Mouse (Mus musculus): ENCODE data around the gene Sorbs1. TPM values are rescaled to one million over a fixed set of nuclear protein-coding genes. Genes with fewer than 3 reads are reported as not detected.

Sorbs1 gene
- polyA plus RNA-seq, 1 experiment: 38.8 TPM

GRCm38 (mm10) chr19:40410511-40410910 is 103.1 kb downstream of the Sorbs1 start:
- Histone ChIP-seq H3K36me3 (ENCODE audit: control insufficient read depth, insufficient read depth) (no peaks in the 10 kb centered on the region), H3K27me3 (ENCODE audit: control insufficient read depth, insufficient read depth, insufficient read length) (no peaks in the 10 kb centered on the region), H3K4me3 (no peak overlapping the region), H3ac (ENCODE audit: control insufficient read depth, insufficient read length) (no peak overlapping the region), H3K4me2 (ENCODE audit: low read depth) (no peak overlapping the region), H3K79me2 (ENCODE audit: control insufficient read depth, insufficient read depth) (no peaks in the 10 kb centered on the region)
- TF ChIP-seq POLR2A (IDR thresholded peaks at IDR 0.05; ENCODE audit: insufficient read length, low read depth): no peak
- TF ChIP-seq E2F4 (IDR thresholded peaks at IDR 0.05; ENCODE audit: insufficient read depth): no peak
- TF ChIP-seq SRF (IDR thresholded peaks at IDR 0.05; ENCODE audit: control insufficient read depth, insufficient read length, low read depth): no peak
- no peak for TF ChIP-seq MYOD1 (IDR thresholded peaks at IDR 0.05; ENCODE audit: control insufficient read depth in 1 of 3, insufficient read length in 2 of 3, low read depth in 2 of 3)
- TF ChIP-seq USF1 (IDR thresholded peaks at IDR 0.05; ENCODE audit: low read depth): no peak
- TF ChIP-seq MYOG (IDR thresholded peaks at IDR 0.05; ENCODE audit: control insufficient read depth in 1 of 3, insufficient read depth in 1 of 3, insufficient read length in 2 of 3, low read depth in 2 of 3): no peak
- TF ChIP-seq REST (IDR thresholded peaks at IDR 0.05; ENCODE audit: insufficient read depth, insufficient read length): no peak
- TF ChIP-seq MAX (IDR thresholded peaks at IDR 0.05; ENCODE audit: low read depth): no peak
- TF ChIP-seq CEBPB (IDR thresholded peaks at IDR 0.05; ENCODE audit: insufficient read depth, poor library complexity, severe bottlenecking): no peak
- no peak for TF ChIP-seq TCF3 (IDR thresholded peaks at IDR 0.05; ENCODE audit: insufficient read length, low read depth)
- no peak for TF ChIP-seq TCF12 (IDR thresholded peaks at IDR 0.05; ENCODE audit: insufficient read depth, poor library complexity, severe bottlenecking)
- TF ChIP-seq POLR2AphosphoS2 (IDR thresholded peaks at IDR 0.05; ENCODE audit: insufficient read length, low read depth): no peak

GRCm38 (mm10) chr19:40410109-40410508 is 103.5 kb downstream of the Sorbs1 start:
- Histone ChIP-seq H3ac (ENCODE audit: control insufficient read depth, insufficient read length) (no peak overlapping the region), H3K79me2 (ENCODE audit: control insufficient read depth, insufficient read depth) (no peaks in the 10 kb centered on the region), H3K27me3 (ENCODE audit: control insufficient read depth, insufficient read depth, insufficient read length) (no peaks in the 10 kb centered on the region), H3K4me2 (ENCODE audit: low read depth) (no peak overlapping the region), H3K36me3 (ENCODE audit: control insufficient read depth, insufficient read depth) (no peaks in the 10 kb centered on the region), H3K4me3 (no peak overlapping the region)
- no peak for TF ChIP-seq MAX (IDR thresholded peaks at IDR 0.05; ENCODE audit: low read depth)
- TF ChIP-seq CEBPB (IDR thresholded peaks at IDR 0.05; ENCODE audit: insufficient read depth, poor library complexity, severe bottlenecking): no peak
- TF ChIP-seq E2F4 (IDR thresholded peaks at IDR 0.05; ENCODE audit: insufficient read depth): no peak
- TF ChIP-seq POLR2AphosphoS2 (IDR thresholded peaks at IDR 0.05; ENCODE audit: insufficient read length, low read depth): no peak
- no peak for TF ChIP-seq SRF (IDR thresholded peaks at IDR 0.05; ENCODE audit: control insufficient read depth, insufficient read length, low read depth)
- no peak for TF ChIP-seq MYOG (IDR thresholded peaks at IDR 0.05; ENCODE audit: control insufficient read depth in 1 of 3, insufficient read depth in 1 of 3, insufficient read length in 2 of 3, low read depth in 2 of 3)
- no peak for TF ChIP-seq TCF12 (IDR thresholded peaks at IDR 0.05; ENCODE audit: insufficient read depth, poor library complexity, severe bottlenecking)
- no peak for TF ChIP-seq MYOD1 (IDR thresholded peaks at IDR 0.05; ENCODE audit: control insufficient read depth in 1 of 3, insufficient read length in 2 of 3, low read depth in 2 of 3)
- no peak for TF ChIP-seq TCF3 (IDR thresholded peaks at IDR 0.05; ENCODE audit: insufficient read length, low read depth)
- TF ChIP-seq REST (IDR thresholded peaks at IDR 0.05; ENCODE audit: insufficient read depth, insufficient read length): no peak
- no peak for TF ChIP-seq USF1 (IDR thresholded peaks at IDR 0.05; ENCODE audit: low read depth)
- TF ChIP-seq POLR2A (IDR thresholded peaks at IDR 0.05; ENCODE audit: insufficient read length, low read depth): no peak

- TF ChIP-seq REST (IDR thresholded peaks at IDR 0.05; ENCODE audit: insufficient read depth, insufficient read length): no peak
- no peak for TF ChIP-seq CEBPB (IDR thresholded peaks at IDR 0.05; ENCODE audit: insufficient read depth, poor library complexity, severe bottlenecking)
- no peak for TF ChIP-seq TCF12 (IDR thresholded peaks at IDR 0.05; ENCODE audit: insufficient read depth, poor library complexity, severe bottlenecking)
- no peak for TF ChIP-seq E2F4 (IDR thresholded peaks at IDR 0.05; ENCODE audit: insufficient read depth)
- TF ChIP-seq MYOG (IDR thresholded peaks at IDR 0.05; ENCODE audit: control insufficient read depth in 1 of 3, insufficient read depth in 1 of 3, insufficient read length in 2 of 3, low read depth in 2 of 3): no peak
- TF ChIP-seq MYOD1 (IDR thresholded peaks at IDR 0.05; ENCODE audit: control insufficient read depth in 1 of 3, insufficient read length in 2 of 3, low read depth in 2 of 3): no peak
- TF ChIP-seq SRF (IDR thresholded peaks at IDR 0.05; ENCODE audit: control insufficient read depth, insufficient read length, low read depth): no peak
- TF ChIP-seq POLR2A (IDR thresholded peaks at IDR 0.05; ENCODE audit: insufficient read length, low read depth): no peak
- no peak for TF ChIP-seq USF1 (IDR thresholded peaks at IDR 0.05; ENCODE audit: low read depth)
- Histone ChIP-seq H3K4me2 (ENCODE audit: low read depth) (no peak overlapping the region), H3K36me3 (ENCODE audit: control insufficient read depth, insufficient read depth) (no peaks in the 10 kb centered on the region), H3K79me2 (ENCODE audit: control insufficient read depth, insufficient read depth) (no peaks in the 10 kb centered on the region), H3K4me3 (no peak overlapping the region), H3ac (ENCODE audit: control insufficient read depth, insufficient read length) (no peak overlapping the region), H3K27me3 (ENCODE audit: control insufficient read depth, insufficient read depth, insufficient read length) (no peaks in the 10 kb centered on the region)
Measured at GRCm38 (mm10) chr19:40409500-40410035, 104.0 kb downstream of the Sorbs1 start.

GRCm38 (mm10) chr19:40407186-40407585 is 106.4 kb downstream of the Sorbs1 start:
- Histone ChIP-seq H3ac (ENCODE audit: control insufficient read depth, insufficient read length) (no peak overlapping the region), H3K4me3 (no peak overlapping the region), H3K36me3 (ENCODE audit: control insufficient read depth, insufficient read depth) (no peaks in the 10 kb centered on the region), H3K27me3 (ENCODE audit: control insufficient read depth, insufficient read depth, insufficient read length) (no peaks in the 10 kb centered on the region), H3K79me2 (ENCODE audit: control insufficient read depth, insufficient read depth) (no peaks in the 10 kb centered on the region), H3K4me2 (ENCODE audit: low read depth) (no peak overlapping the region)
- no peak for TF ChIP-seq TCF3 (IDR thresholded peaks at IDR 0.05; ENCODE audit: insufficient read length, low read depth)
- TF ChIP-seq POLR2AphosphoS2 (IDR thresholded peaks at IDR 0.05; ENCODE audit: insufficient read length, low read depth): no peak
- TF ChIP-seq USF1 (IDR thresholded peaks at IDR 0.05; ENCODE audit: low read depth): no peak
- TF ChIP-seq MYOG (IDR thresholded peaks at IDR 0.05; ENCODE audit: control insufficient read depth in 1 of 3, insufficient read depth in 1 of 3, insufficient read length in 2 of 3, low read depth in 2 of 3): no peak
- no peak for TF ChIP-seq TCF12 (IDR thresholded peaks at IDR 0.05; ENCODE audit: insufficient read depth, poor library complexity, severe bottlenecking)
- TF ChIP-seq E2F4 (IDR thresholded peaks at IDR 0.05; ENCODE audit: insufficient read depth): no peak
- TF ChIP-seq REST (IDR thresholded peaks at IDR 0.05; ENCODE audit: insufficient read depth, insufficient read length): no peak
- TF ChIP-seq MAX (IDR thresholded peaks at IDR 0.05; ENCODE audit: low read depth): no peak
- no peak for TF ChIP-seq MYOD1 (IDR thresholded peaks at IDR 0.05; ENCODE audit: control insufficient read depth in 1 of 3, insufficient read length in 2 of 3, low read depth in 2 of 3)
- no peak for TF ChIP-seq POLR2A (IDR thresholded peaks at IDR 0.05; ENCODE audit: insufficient read length, low read depth)
- no peak for TF ChIP-seq CEBPB (IDR thresholded peaks at IDR 0.05; ENCODE audit: insufficient read depth, poor library complexity, severe bottlenecking)
- no peak for TF ChIP-seq SRF (IDR thresholded peaks at IDR 0.05; ENCODE audit: control insufficient read depth, insufficient read length, low read depth)

Data from myocyte (in vitro differentiated cells).